Mouse (Mus musculus) E14TG2a.4 (cell line): ENCODE measurements at regions not wholly inside any gene's neighbourhood (a gene's known extent, or its start where the extent isn't known, plus 50 kb on each side); places are given as distances from the start of the nearest gene placed in this dataset.

Experiments used
- H3K27me3 ChIP-seq: 2 replicates; pipeline ENCODE4 v1.6.1; 2014; ENCODE audit warnings: low read length, control low read depth; ENCODE audit not compliant: insufficient read depth
- H3K36me3 ChIP-seq: 2 replicates; pipeline ENCODE4 v1.6.1; 2014; ENCODE audit warnings: low read length, control low read depth; ENCODE audit not compliant: insufficient read depth
- H3K4me1 ChIP-seq: replicated peaks from 2 replicates; pipeline ENCODE4 v1.6.1; 2014; ENCODE audit warnings: low read depth, low read length, control low read depth
- H3K4me3 ChIP-seq: replicated peaks from 2 replicates; pipeline ENCODE4 v1.5.1; 2014; ENCODE audit warnings: mild to moderate bottlenecking, low read length
- H3K9me3 ChIP-seq: 2 replicates; pipeline ENCODE4 v1.6.1; 2014; ENCODE audit warnings: low read length, control low read depth
- CTCF ChIP-seq: conservative IDR thresholded peaks from 2 replicates; pipeline ENCODE4 v1.5.1; 2014; ENCODE audit warnings: low read length
- NANOG ChIP-seq: IDR thresholded peaks from 2 replicates; pipeline ENCODE4 v1.6.1; 2014; ENCODE audit warnings: borderline replicate concordance, low read length, mixed read lengths
- POU5F1 ChIP-seq: IDR thresholded peaks from 2 replicates; pipeline ENCODE4 v1.6.1; 2014; ENCODE audit warnings: low read length, borderline replicate concordance

- no peaks in the 10 kb centered on the region for H3K9me3 ChIP-seq
- H3K27me3 ChIP-seq = peaks cover 22% of the 10 kb centered on the region
- H3K4me3 ChIP-seq = no peak overlapping the region
- H3K4me1 ChIP-seq = no peaks in the 10 kb centered on the region
- TF ChIP-seq CTCF (no peak), NANOG (no peak), POU5F1 (no peak)
- H3K36me3 ChIP-seq = no peaks in the 10 kb centered on the region
These were observed 92.1 kb downstream of the Cyp26a1 start for GRCm38 (mm10) chr19:37789576-37790180.

GRCm38 (mm10) chr19:37790281-37791073 lies 92.9 kb downstream of the Cyp26a1 start:
- peaks cover 4% of the 10 kb centered on the region; the same call in 1 of the 2 replicates for H3K4me1 ChIP-seq
- H3K9me3 ChIP-seq = no peaks in the 10 kb centered on the region
- no peaks in the 10 kb centered on the region for H3K36me3 ChIP-seq
- no peak overlapping the region for H3K4me3 ChIP-seq
- no peak for TF ChIP-seq POU5F1
- no peak for TF ChIP-seq CTCF
- no peak for TF ChIP-seq NANOG
- peaks cover 26% of the 10 kb centered on the region for H3K27me3 ChIP-seq

DNA sequence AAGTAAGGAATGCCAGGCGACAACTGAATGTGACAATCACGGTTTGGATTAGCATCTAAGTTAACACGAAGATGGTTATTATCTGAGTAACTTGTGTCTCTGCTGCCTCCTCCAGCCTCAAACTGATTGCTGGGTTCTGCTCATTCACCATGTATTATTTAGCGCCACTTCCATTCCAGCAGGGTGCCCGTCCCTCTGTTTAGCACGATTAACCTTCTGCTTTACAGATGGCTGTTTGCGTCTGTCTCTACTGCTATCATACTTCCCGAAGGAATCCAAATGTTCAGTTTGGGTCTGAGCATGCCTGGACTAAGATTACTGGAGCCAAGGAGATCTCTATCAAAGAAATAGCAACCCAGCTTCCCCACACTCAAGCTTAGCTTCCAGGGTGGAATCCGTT lies 95.6 kb downstream of the Cyp26a1 start:
- H3K9me3 ChIP-seq = no peaks in the 10 kb centered on the region
- TF ChIP-seq CTCF (no peak), POU5F1 (no peak), NANOG (no peak)
- no peaks in the 10 kb centered on the region for H3K36me3 ChIP-seq
- peaks cover 7% of the 10 kb centered on the region; the same call in 1 of the 2 replicates for H3K4me1 ChIP-seq
- H3K4me3 ChIP-seq = no peak overlapping the region
- H3K27me3 ChIP-seq = peaks cover 35% of the 10 kb centered on the region

GRCm38 (mm10) chr19:37795552-37796343 lies 98.2 kb downstream of the Cyp26a1 start:
- TF ChIP-seq POU5F1 = no peak
- TF ChIP-seq CTCF = no peak
- no peak for TF ChIP-seq NANOG
- Histone ChIP-seq H3K36me3 (no peaks in the 10 kb centered on the region), H3K4me3 (0 out of 2 replicates have a peak overlapping the region, but pooled peaks have one; percentile 37), H3K9me3 (no peaks in the 10 kb centered on the region), H3K27me3 (peaks cover 34% of the 10 kb centered on the region), H3K4me1 (peaks cover 7% of the 10 kb centered on the region; the same call in 1 of the 2 replicates)

- H3K36me3 ChIP-seq = no peaks in the 10 kb centered on the region
These were observed 102.6 kb downstream of the Cyp26a1 start for GRCm38 (mm10) chr19:37800161-37800660.

GRCm38 (mm10) chr19:37809666-37810065 lies 112.1 kb downstream of the Cyp26a1 start:
- Histone ChIP-seq H3K27me3 (peaks cover 10% of the 10 kb centered on the region; the same call in 1 of the 2 replicates), H3K4me3 (no peak overlapping the region), H3K9me3 (no peaks in the 10 kb centered on the region), H3K4me1 (peaks cover 20% of the 10 kb centered on the region), H3K36me3 (no peaks in the 10 kb centered on the region)
- TF ChIP-seq NANOG (no peak), CTCF (no peak), POU5F1 (no peak)

More at GRCm38 (mm10) chr19:37800161-37800660, 102.6 kb downstream of the Cyp26a1 start:
- Histone ChIP-seq H3K27me3 (peaks cover 18% of the 10 kb centered on the region), H3K4me3 (no peak overlapping the region), H3K9me3 (no peaks in the 10 kb centered on the region), H3K4me1 (peaks cover 6% of the 10 kb centered on the region; the same call in 1 of the 2 replicates)
- no peak for TF ChIP-seq POU5F1
- no peak for TF ChIP-seq NANOG
- TF ChIP-seq CTCF = no peak

DNA sequence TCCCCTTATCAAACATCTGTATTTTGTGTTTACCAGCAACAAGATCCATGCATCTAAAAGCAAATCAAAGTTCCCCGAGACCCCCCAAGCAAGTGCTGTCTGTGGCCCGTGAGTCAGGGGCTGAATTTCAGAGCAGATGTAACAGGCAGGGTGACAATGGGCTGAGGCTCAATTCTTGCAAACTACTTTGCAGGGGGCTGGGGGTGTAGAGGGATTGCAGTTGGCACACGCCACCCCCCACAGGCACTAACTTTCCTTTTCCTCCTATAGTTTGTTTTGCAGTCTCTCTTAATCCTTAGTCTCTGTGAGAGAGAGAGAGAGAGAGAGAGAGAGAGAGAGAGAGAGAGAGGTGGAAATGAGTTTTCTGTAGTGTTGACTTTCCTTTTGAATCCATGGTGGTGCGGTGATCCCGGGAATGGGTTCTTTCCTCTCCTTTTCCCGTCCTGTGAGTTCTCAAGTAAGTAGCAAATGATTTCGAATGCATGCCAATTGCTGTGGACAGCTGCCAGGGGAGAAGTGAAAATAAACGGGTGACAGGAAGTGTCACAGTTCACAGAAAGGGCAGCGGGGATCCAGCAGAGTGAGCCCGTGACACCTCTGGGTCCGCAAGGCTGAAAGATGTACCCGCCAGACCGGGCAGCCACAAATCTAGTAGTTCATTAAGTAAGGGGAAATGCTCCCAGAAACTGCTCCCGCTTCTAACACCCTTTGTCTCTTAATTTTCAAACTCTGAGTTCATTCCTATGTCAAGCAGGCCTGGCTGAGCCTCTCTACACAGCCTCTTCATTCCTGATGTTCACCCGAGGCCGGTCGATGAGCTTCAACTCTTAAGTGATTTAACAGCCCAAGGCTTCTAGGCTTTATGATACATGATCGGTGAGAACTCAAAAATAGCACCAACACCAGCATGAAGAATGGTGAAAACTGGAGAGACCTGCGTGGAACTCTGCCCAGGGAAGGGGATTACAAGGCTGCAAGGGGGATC lies 116.8 kb downstream of the Cyp26a1 start:
- H3K27me3 ChIP-seq = peaks cover 9% of the 10 kb centered on the region; the same call in 1 of the 2 replicates
- TF ChIP-seq NANOG = no peak
- TF ChIP-seq CTCF = no peak
- TF ChIP-seq POU5F1 = no peak
- no peak overlapping the region for H3K4me3 ChIP-seq
- peaks cover 10% of the 10 kb centered on the region for H3K9me3 ChIP-seq
- H3K4me1 ChIP-seq = peaks cover 20% of the 10 kb centered on the region
- H3K36me3 ChIP-seq = no peaks in the 10 kb centered on the region
